Mouse (Mus musculus) E14TG2a.4 (cell line): ENCODE results near the gene Bcam.

Experiments
- CTCF ChIP-seq: conservative IDR thresholded peaks from 2 replicates; pipeline ENCODE4 v1.5.1; 2014; ENCODE audit warnings: low read length
- NANOG ChIP-seq: IDR thresholded peaks from 2 replicates; pipeline ENCODE4 v1.6.1; 2014; ENCODE audit warnings: borderline replicate concordance, low read length, mixed read lengths
- POU5F1 ChIP-seq: IDR thresholded peaks from 2 replicates; pipeline ENCODE4 v1.6.1; 2014; ENCODE audit warnings: low read length, borderline replicate concordance

DNA sequence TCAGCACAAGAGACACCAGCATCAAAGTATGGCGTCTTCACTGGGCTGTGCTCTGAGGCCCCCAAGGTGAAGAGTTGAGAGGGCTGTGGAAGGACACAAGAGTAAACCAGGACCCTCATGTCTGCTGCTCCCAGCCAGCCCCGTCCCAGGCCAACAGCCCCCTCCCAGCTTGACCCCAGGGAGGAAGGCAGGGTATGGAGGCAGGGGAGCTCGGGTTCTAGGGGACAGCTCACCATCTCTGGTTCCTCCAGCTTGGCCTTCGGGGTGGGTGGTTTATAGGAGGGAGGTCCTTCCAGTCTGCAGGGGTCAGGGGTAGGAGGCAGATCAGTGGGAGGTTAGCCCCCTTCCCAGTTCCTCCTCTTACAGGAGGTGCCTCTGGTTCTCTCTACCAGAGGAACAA lies 51.6 kb downstream of the Bcam start:
- TF ChIP-seq CTCF (no peak), POU5F1 (no peak), NANOG (no peak)
